Mouse (Mus musculus): ENCODE data around the gene Efl1. TPM values are rescaled to one million over a fixed set of nuclear protein-coding genes. Genes with fewer than 3 reads are reported as not detected.
A peak's percentile ranks its signal among the peaks of the same experiment; 100 is the strongest.

Efl1 gene
- 8.9 and 9.2 TPM in 2 replicates for polyA plus RNA-seq (2012; rRNA removed)

- Histone ChIP-seq H3K4me3 (replicated peaks; ENCODE audit: insufficient read depth, low read depth, low read length) (peak within 1 kb of the TSS; percentile 73), H3K4me1 (ENCODE audit: control insufficient read depth, insufficient read depth, low read length) (no peaks in the 10 kb centered on the region; the same call in 1 of the 2 replicates), H3K27me3 (ENCODE audit: control insufficient read depth, insufficient read depth, low read length) (no peaks in the 10 kb centered on the region), H3K27ac (ENCODE audit: insufficient read depth, low read length) (no peak within 1 kb of the TSS)
- WGBS, result under 1% methylated on average over 46 of the region's 46 CpGs
- TF ChIP-seq CTCF (IDR thresholded peaks at IDR 0.05; ENCODE audit: borderline replicate concordance, insufficient read depth, low read depth, low read length) (no peak), POLR2A (IDR thresholded peaks at IDR 0.05; ENCODE audit: borderline replicate concordance, insufficient read depth, low read length) (peak; percentile 51; the same call in 1 of the 2 replicates)
- DNase-seq, result peak; percentile 94 to 95
Observed at GRCm38 (mm10) chr7:82648353-82649080, at the start of gene Efl1, which contains the start of gene Saxo2. Gene Efl1, plus strand, starts transcription at chr7:82648614. Gene Saxo2, minus strand, starts transcription at chr7:82648528.

- DNase-seq, result no peak
- Histone ChIP-seq H3K27me3 (ENCODE audit: control insufficient read depth, insufficient read depth, low read length) (no peaks in the 10 kb centered on the region), H3K27ac (ENCODE audit: insufficient read depth, low read length) (no peak overlapping the region), H3K4me3 (replicated peaks; ENCODE audit: insufficient read depth, low read depth, low read length) (no peak overlapping the region), H3K4me1 (ENCODE audit: control insufficient read depth, insufficient read depth, low read length) (no peaks in the 10 kb centered on the region)
- TF ChIP-seq CTCF (IDR thresholded peaks at IDR 0.05; ENCODE audit: borderline replicate concordance, insufficient read depth, low read depth, low read length) (no peak), POLR2A (IDR thresholded peaks at IDR 0.05; ENCODE audit: borderline replicate concordance, insufficient read depth, low read length) (no peak)
- WGBS, result 66% methylated on average over 4 of the region's 4 CpGs
Observed at GRCm38 (mm10) chr7:82602008-82602407, 46.4 kb upstream of the Efl1 start.

- no peaks in the 10 kb centered on the region for H3K27me3 ChIP-seq (ENCODE audit: control insufficient read depth, insufficient read depth, low read length)
- H3K27ac ChIP-seq (ENCODE audit: insufficient read depth, low read length), result no peak overlapping the region
- no peak overlapping the region for H3K4me3 ChIP-seq (replicated peaks; ENCODE audit: insufficient read depth, low read depth, low read length)
- no peak for DNase-seq
- TF ChIP-seq CTCF (IDR thresholded peaks at IDR 0.05; ENCODE audit: borderline replicate concordance, insufficient read depth, low read depth, low read length), result no peak
- no peak for TF ChIP-seq POLR2A (IDR thresholded peaks at IDR 0.05; ENCODE audit: borderline replicate concordance, insufficient read depth, low read length)
- H3K4me1 ChIP-seq (ENCODE audit: control insufficient read depth, insufficient read depth, low read length), result no peaks in the 10 kb centered on the region
- WGBS, result 89% methylated on average over 6 of the region's 6 CpGs
Observed at GRCm38 (mm10) chr7:82605425-82605824, 43.0 kb upstream of the Efl1 start.

DNA sequence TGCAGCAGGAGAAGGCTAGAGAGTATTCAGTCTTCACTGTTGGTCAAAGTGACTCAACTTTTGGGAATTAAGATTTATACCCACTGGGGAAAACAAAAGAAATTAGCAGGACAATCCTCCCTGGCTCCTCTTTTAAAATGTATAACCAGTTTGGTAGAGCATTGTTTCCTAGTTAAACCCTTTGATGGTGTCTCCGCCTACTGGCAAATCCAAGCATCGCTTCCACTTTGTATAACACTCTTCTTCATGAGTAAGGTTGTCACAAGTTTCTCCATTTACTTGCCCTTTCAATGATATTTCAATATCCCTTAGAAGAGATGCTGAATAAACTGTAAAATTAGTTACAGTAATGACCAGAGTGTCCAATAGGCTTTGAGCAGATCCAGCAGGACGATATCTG is 38.8 kb upstream of the Efl1 start:
- no peak overlapping the region for H3K27ac ChIP-seq (ENCODE audit: insufficient read depth, low read length)
- WGBS, result 73% methylated on average over 3 of the region's 3 CpGs
- no peak for DNase-seq
- H3K27me3 ChIP-seq (ENCODE audit: control insufficient read depth, insufficient read depth, low read length), result no peaks in the 10 kb centered on the region
- no peaks in the 10 kb centered on the region for H3K4me1 ChIP-seq (ENCODE audit: control insufficient read depth, insufficient read depth, low read length)
- TF ChIP-seq POLR2A (IDR thresholded peaks at IDR 0.05; ENCODE audit: borderline replicate concordance, insufficient read depth, low read length) (no peak), CTCF (IDR thresholded peaks at IDR 0.05; ENCODE audit: borderline replicate concordance, insufficient read depth, low read depth, low read length) (no peak)
- no peak overlapping the region for H3K4me3 ChIP-seq (replicated peaks; ENCODE audit: insufficient read depth, low read depth, low read length)

GRCm38 (mm10) chr7:82625342-82625741 is 23.1 kb upstream of the Efl1 start:
- Histone ChIP-seq H3K27ac (ENCODE audit: insufficient read depth, low read length) (no peak overlapping the region), H3K27me3 (ENCODE audit: control insufficient read depth, insufficient read depth, low read length) (no peaks in the 10 kb centered on the region), H3K4me1 (ENCODE audit: control insufficient read depth, insufficient read depth, low read length) (no peaks in the 10 kb centered on the region), H3K4me3 (replicated peaks; ENCODE audit: insufficient read depth, low read depth, low read length) (no peak overlapping the region)
- TF ChIP-seq CTCF (IDR thresholded peaks at IDR 0.05; ENCODE audit: borderline replicate concordance, insufficient read depth, low read depth, low read length), result no peak
- no peak for TF ChIP-seq POLR2A (IDR thresholded peaks at IDR 0.05; ENCODE audit: borderline replicate concordance, insufficient read depth, low read length)
- no peak for DNase-seq
- 27% methylated on average over 7 of the region's 7 CpGs for WGBS

DNA sequence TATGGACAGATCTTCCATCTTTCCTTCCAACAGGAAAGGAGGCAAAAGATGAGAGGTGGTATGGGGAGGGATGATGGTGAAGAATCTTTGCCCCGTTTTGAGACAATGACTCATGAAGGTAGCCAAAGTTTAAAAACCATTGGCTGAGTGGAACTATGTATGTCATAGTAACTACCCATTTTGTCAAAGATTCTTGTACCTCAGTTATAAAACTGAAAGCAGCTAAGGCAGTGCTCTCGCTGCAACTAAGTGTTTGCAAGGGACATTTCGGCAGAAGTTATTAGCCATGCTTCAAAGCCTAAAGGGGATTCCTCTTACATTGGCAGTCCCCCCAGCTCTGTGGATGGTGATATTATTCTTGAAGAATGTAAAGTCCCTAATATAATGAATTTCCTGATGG is 1.2 kb upstream of the Efl1 start:
- WGBS, result 88% methylated on average over 3 of the region's 3 CpGs
- H3K27me3 ChIP-seq (ENCODE audit: control insufficient read depth, insufficient read depth, low read length), result no peaks in the 10 kb centered on the region
- H3K4me1 ChIP-seq (ENCODE audit: control insufficient read depth, insufficient read depth, low read length), result no peaks in the 10 kb centered on the region; the same call in 1 of the 2 replicates
- no peak for DNase-seq
- no peak overlapping the region for H3K4me3 ChIP-seq (replicated peaks; ENCODE audit: insufficient read depth, low read depth, low read length)
- TF ChIP-seq CTCF (IDR thresholded peaks at IDR 0.05; ENCODE audit: borderline replicate concordance, insufficient read depth, low read depth, low read length) (no peak), POLR2A (IDR thresholded peaks at IDR 0.05; ENCODE audit: borderline replicate concordance, insufficient read depth, low read length) (no peak)
- H3K27ac ChIP-seq (ENCODE audit: insufficient read depth, low read length), result no peak overlapping the region

DNA sequence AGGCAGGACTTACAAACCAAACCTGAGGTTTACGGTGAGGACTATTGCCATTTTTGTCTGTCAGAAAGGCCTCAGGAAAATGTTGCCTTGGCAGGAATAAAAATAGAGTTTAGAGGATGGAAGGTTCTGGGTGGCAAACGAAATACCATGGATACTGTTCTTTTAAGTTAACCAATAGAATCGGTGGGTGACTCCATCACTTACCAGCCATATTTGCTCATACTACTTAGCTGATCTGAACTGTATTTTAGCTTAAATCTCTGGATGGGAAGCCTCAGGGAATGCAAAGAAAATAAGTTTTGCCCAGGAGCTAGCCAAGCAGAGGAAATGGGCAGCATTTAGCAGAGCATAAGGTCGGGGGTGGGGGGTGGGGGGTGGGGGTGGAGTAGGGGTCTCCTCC is 505 bp upstream of the Efl1 start:
- peak in 1 of 2 experiments; percentile 3 for DNase-seq
- no peaks in the 10 kb centered on the region for H3K27me3 ChIP-seq (ENCODE audit: control insufficient read depth, insufficient read depth, low read length)
- peak overlapping the region; percentile 73 for H3K4me3 ChIP-seq (replicated peaks; ENCODE audit: insufficient read depth, low read depth, low read length)
- H3K4me1 ChIP-seq (ENCODE audit: control insufficient read depth, insufficient read depth, low read length), result no peaks in the 10 kb centered on the region; the same call in 1 of the 2 replicates
- no peak overlapping the region for H3K27ac ChIP-seq (ENCODE audit: insufficient read depth, low read length)
- TF ChIP-seq POLR2A (IDR thresholded peaks at IDR 0.05; ENCODE audit: borderline replicate concordance, insufficient read depth, low read length), result no peak
- no peak for TF ChIP-seq CTCF (IDR thresholded peaks at IDR 0.05; ENCODE audit: borderline replicate concordance, insufficient read depth, low read depth, low read length)
- 24% methylated on average over 4 of the region's 4 CpGs for WGBS

GRCm38 (mm10) chr7:82649081-82649445 is 649 bp downstream of the Efl1 start:
- no peak for TF ChIP-seq CTCF (IDR thresholded peaks at IDR 0.05; ENCODE audit: borderline replicate concordance, insufficient read depth, low read depth, low read length)
- TF ChIP-seq POLR2A (IDR thresholded peaks at IDR 0.05; ENCODE audit: borderline replicate concordance, insufficient read depth, low read length), result no peak
- H3K4me3 ChIP-seq (replicated peaks; ENCODE audit: insufficient read depth, low read depth, low read length), result peak overlapping the region; percentile 73
- no peaks in the 10 kb centered on the region for H3K27me3 ChIP-seq (ENCODE audit: control insufficient read depth, insufficient read depth, low read length)
- H3K27ac ChIP-seq (ENCODE audit: insufficient read depth, low read length), result no peak overlapping the region
- peak in 1 of 2 experiments; percentile 11 for DNase-seq
- no peaks in the 10 kb centered on the region; the same call in 1 of the 2 replicates for H3K4me1 ChIP-seq (ENCODE audit: control insufficient read depth, insufficient read depth, low read length)
- 8% methylated on average over 6 of the region's 6 CpGs for WGBS
